Mouse (Mus musculus): Measurements from ENCODE around the gene Ces3b.
"Not testable (repeated sequence)": the region's sequence is repeated elsewhere in the genome, so short reads cannot be mapped to it uniquely, and the experiment has no call there.

- TF ChIP-seq CTCF (IDR thresholded peaks at IDR 0.05; ENCODE audit: borderline replicate concordance, insufficient read depth, low read length); POLR2A (IDR thresholded peaks at IDR 0.05; ENCODE audit: low read depth, low read length): not testable (repeated sequence)
These were observed 18.7 kb downstream of the Ces3b start for GRCm38 (mm10) chr8:105102101-105102785.

Measured in embryonic fibroblast, embryonic 13.5 days (primary cell).